Mouse (Mus musculus) lung, postnatal 0 days (tissue): Measurements from ENCODE around the gene Oas2. TPM values are rescaled to one million over a fixed set of nuclear protein-coding genes. Genes with fewer than 3 reads are reported as not detected.

Source experiments
- ATAC-seq: fragments of 200-750 bp; cut with Nextera tagmentation; 2 replicates; pipeline ENCODE4 v1.8.0; 2017; ENCODE audit warnings: moderate library complexity
- DNase-seq: peaks from one replicate; pipeline ENCODE4 v3.0.0-alpha.2; 2016; ENCODE audit warnings: low spot score
- H3K27ac ChIP-seq: fragments of 300-500 bp; sonication (generic); 2 replicates; pipeline ENCODE4 v1.5.1; 2014; ENCODE audit warnings: antibody characterized with exemption, mild to moderate bottlenecking, low read length, mixed read lengths
- H3K27me3 ChIP-seq: fragments of 300-500 bp; sonication (generic); replicated peaks from 2 replicates; pipeline ENCODE4 v1.6.1; 2014; ENCODE audit warnings: low read length, mixed read lengths; ENCODE audit not compliant: insufficient read depth
- H3K36me3 ChIP-seq: fragments of 300-500 bp; sonication (generic); 2 replicates; pipeline ENCODE4 v1.6.1; 2014; ENCODE audit warnings: low read length, mixed read lengths; ENCODE audit not compliant: insufficient read depth
- H3K4me1 ChIP-seq: fragments of 300-500 bp; sonication (generic); 2 replicates; pipeline ENCODE4 v1.6.1; 2014; ENCODE audit warnings: antibody characterized with exemption, low read depth, low read length, mixed read lengths; ENCODE audit not compliant: insufficient read depth
- H3K4me2 ChIP-seq: fragments of 300-500 bp; sonication (generic); replicated peaks from 2 replicates; pipeline ENCODE4 v1.6.1; 2014; ENCODE audit warnings: low read depth, mild to moderate bottlenecking, low read length, moderate library complexity, mixed read lengths
- H3K4me3 ChIP-seq: fragments of 300-500 bp; sonication (generic); 2 replicates; pipeline ENCODE4 v1.5.1; 2014; ENCODE audit warnings: low read depth, low read length
- H3K9ac ChIP-seq: fragments of 300-500 bp; sonication (generic); replicated peaks from 2 replicates; pipeline ENCODE4 v1.6.1; 2014; ENCODE audit warnings: low read depth, mild to moderate bottlenecking
- H3K9me3 ChIP-seq: fragments of 300-500 bp; sonication (generic); 2 replicates; pipeline ENCODE4 v1.6.1; 2016; ENCODE audit warnings: low read length, mixed read lengths
- CTCF ChIP-seq: IDR thresholded peaks from 2 replicates; pipeline ENCODE4 v1.5.1; 2016; ENCODE audit warnings: antibody characterized with exemption, mild to moderate bottlenecking
- EP300 ChIP-seq: IDR thresholded peaks from 2 replicates; pipeline ENCODE4 v1.6.1; 2016; ENCODE audit warnings: antibody characterized with exemption, mild to moderate bottlenecking, control low read depth
- WGBS: fragments of 180-500 bp; shearing (Covaris S2); extraction: QIAGEN DNeasy Blood & Tissue Kit; methylation state at CpG from one replicate; pipeline ENCODE4 v1.1.7; 2014; 5-methylcytosine and 5-hydroxymethylcytosine counted together
- polyA plus RNA-seq: library from polyadenylated mRNA; unstranded; fragments of >200 nt; fragmentation: Nextera tagmentation; extraction: Ambion mirVana; gene quantifications from 2 replicates; pipeline ENCODE4 v1.2.1, GENCODE M21; 2015

Oas2 gene
- polyA plus RNA-seq, 1 experiment from 2014 or later, result 0.31 TPM

- TF ChIP-seq EP300, result no peak
- no peak for TF ChIP-seq CTCF
- WGBS, result 2% methylated on average over 20 of the region's 34 CpGs
- Histone ChIP-seq H3K4me3 (peak overlapping the region; percentile 8; the same call in 1 of the 2 replicates), H3K4me2 (peak overlapping the region; percentile 45), H3K27ac (no peak overlapping the region), H3K36me3 (no peaks in the 10 kb centered on the region), H3K4me1 (no peaks in the 10 kb centered on the region), H3K27me3 (peaks cover 30% of the 10 kb centered on the region), H3K9me3 (no peaks in the 10 kb centered on the region), H3K9ac (no peak overlapping the region)
- DNase-seq (no peak), ATAC-seq (no peak)
Measured at GRCm38 (mm10) chr5:120710826-120711248, 38.8 kb downstream of the Oas2 start.

DNA sequence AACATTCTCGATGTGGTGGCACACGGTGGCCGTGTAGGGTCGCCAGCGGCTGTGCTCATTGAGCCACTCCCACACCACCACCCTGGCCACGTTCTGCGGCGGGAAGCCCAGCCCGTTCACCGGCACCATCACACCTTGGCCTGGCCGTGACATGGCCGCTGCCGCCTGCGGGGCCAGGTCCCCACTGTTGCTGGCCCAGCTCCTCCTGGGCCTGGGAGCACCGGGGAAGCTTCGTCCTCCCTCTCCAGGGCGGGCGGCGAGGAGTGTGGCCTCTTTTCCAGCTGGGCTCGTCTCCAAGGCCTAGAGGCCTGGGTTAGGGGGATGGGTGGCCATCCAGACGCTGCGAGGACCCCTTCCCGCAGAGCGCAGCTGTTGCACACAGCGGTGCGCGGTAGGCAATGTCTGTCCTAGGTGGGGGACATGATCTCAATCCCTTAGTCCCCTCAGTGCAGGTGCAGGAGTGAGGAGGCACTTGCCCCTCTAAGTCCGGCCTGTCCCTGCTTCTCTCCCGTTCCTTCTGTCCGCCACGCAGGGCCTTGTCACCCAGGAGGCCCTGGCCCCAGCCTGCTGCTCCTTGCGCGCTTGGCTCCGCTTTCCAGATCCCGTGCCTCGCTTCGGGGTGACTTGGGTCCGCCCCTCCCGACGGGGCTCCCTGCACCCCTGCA lies 39.4 kb downstream of the Oas2 start:
- H3K27me3 ChIP-seq, result peaks cover 30% of the 10 kb centered on the region
- DNase-seq (no peak), ATAC-seq (no peak; the same call in 1 of the 2 replicates)
- H3K4me1 ChIP-seq, result no peaks in the 10 kb centered on the region
- no peaks in the 10 kb centered on the region for H3K36me3 ChIP-seq
- no peak overlapping the region for H3K27ac ChIP-seq
- no peak for TF ChIP-seq CTCF
- no peak for TF ChIP-seq EP300
- no peaks in the 10 kb centered on the region for H3K9me3 ChIP-seq
- peak overlapping the region; percentile 45 for H3K4me2 ChIP-seq
- WGBS, result 3% methylated on average over 31 of the region's 40 CpGs
- H3K4me3 ChIP-seq, result peak overlapping the region; percentile 8; the same call in 1 of the 2 replicates
- no peak overlapping the region for H3K9ac ChIP-seq

DNA sequence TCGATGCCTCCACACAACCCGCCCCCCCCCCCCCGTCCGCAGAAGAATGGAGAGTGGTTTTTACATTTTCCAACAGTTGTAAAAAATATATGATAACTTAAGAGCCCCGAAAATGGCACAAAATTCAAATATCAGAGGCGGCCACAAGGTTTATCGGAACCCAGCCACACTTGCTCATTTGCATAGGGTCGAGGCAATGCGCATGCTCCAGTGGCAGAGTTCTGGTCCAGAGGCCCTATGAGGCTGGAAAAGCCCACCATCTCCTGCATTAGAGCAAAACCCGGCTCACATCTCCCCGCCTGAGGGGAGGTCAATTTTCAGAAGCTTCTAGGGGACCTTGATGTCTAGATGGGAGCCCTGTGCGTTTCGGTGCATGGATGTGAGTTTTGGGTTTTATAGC lies 42.7 kb downstream of the Oas2 start:
- ATAC-seq (no peak), DNase-seq (no peak)
- Histone ChIP-seq H3K9me3 (no peaks in the 10 kb centered on the region), H3K4me3 (no peak overlapping the region), H3K4me1 (no peaks in the 10 kb centered on the region), H3K27ac (no peak overlapping the region), H3K36me3 (no peaks in the 10 kb centered on the region), H3K4me2 (no peak overlapping the region), H3K27me3 (peaks cover 21% of the 10 kb centered on the region), H3K9ac (no peak overlapping the region)
- TF ChIP-seq EP300, result no peak
- 44% methylated on average over 13 of the region's 13 CpGs for WGBS

GRCm38 (mm10) chr5:120706541-120706940 lies 43.1 kb downstream of the Oas2 start:
- ATAC-seq, result no peak
- TF ChIP-seq CTCF, result no peak
- no peak for TF ChIP-seq EP300

DNA sequence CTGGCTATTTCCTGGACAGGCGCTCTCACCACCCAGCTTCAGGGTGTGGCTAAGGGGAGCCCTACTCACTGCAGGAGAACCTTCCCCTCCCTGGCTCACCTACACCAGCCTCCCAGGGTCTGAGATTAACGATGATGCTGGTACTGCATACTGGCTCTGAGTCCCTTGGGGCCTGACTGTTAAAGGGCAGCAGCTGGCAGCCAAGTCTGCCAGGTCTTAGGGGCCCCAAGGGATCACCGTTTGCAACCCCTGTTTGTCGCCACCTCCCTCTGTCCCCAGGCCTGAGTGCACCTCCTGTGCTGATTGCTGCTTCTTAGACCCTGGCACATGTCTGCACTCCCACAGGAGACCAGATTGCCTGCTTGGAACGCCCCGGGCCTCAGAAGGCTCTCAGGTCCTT lies 45.2 kb downstream of the Oas2 start:
- no peak for ATAC-seq

More at GRCm38 (mm10) chr5:120706541-120706940, 43.1 kb downstream of the Oas2 start:
- Histone ChIP-seq H3K9me3 (no peaks in the 10 kb centered on the region), H3K9ac (no peak overlapping the region), H3K4me2 (no peak overlapping the region), H3K27ac (no peak overlapping the region), H3K36me3 (no peaks in the 10 kb centered on the region), H3K4me3 (no peak overlapping the region), H3K27me3 (peaks cover 17% of the 10 kb centered on the region), H3K4me1 (no peaks in the 10 kb centered on the region)
- 2% methylated on average over 13 of the region's 16 CpGs for WGBS
- no peak for DNase-seq

DNA sequence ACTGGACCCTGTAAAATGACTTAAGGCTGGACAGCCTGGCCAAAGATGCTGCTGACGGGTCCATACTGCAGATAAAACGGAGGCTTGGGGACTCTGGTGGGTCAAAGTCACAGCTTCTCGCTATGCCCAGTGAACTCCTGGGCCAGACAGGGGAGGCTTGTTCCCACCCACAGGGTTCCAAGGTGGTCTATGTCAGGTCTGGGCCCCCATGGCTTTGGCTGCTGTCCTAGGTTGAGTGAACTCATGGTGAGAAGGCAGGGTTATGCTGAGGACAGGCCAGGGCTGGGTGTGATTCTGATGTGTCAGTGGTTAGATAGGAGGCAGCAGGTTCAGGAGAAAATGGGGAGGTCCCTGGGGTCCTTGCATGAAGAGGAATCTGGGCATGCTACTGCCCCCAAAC lies 46.0 kb downstream of the Oas2 start:
- Histone ChIP-seq H3K27me3 (peaks cover 4% of the 10 kb centered on the region; the same call in 1 of the 2 replicates), H3K36me3 (no peaks in the 10 kb centered on the region), H3K9ac (no peak overlapping the region), H3K4me3 (no peak overlapping the region), H3K4me2 (no peak overlapping the region), H3K4me1 (no peaks in the 10 kb centered on the region), H3K9me3 (no peaks in the 10 kb centered on the region), H3K27ac (no peak overlapping the region)
- DNase-seq, result no peak
- TF ChIP-seq CTCF (no peak), EP300 (no peak)
- ATAC-seq, result no peak
- WGBS, result 69% methylated on average over 3 of the region's 3 CpGs

More for the DNA sequence above, 45.2 kb downstream of the Oas2 start:
- Histone ChIP-seq H3K27ac (no peak overlapping the region), H3K9me3 (no peaks in the 10 kb centered on the region), H3K4me3 (no peak overlapping the region), H3K27me3 (peaks cover 4% of the 10 kb centered on the region; the same call in 1 of the 2 replicates), H3K4me2 (no peak overlapping the region), H3K9ac (no peak overlapping the region), H3K36me3 (no peaks in the 10 kb centered on the region), H3K4me1 (no peaks in the 10 kb centered on the region)
- no peak for TF ChIP-seq CTCF
- TF ChIP-seq EP300, result no peak
- WGBS, result 53% methylated on average over 6 of the region's 6 CpGs
- no peak for DNase-seq
